Mouse (Mus musculus): ENCODE data around the gene Prkce.

Gene Prkce

GRCm38 (mm10) chr17:86183788-86184187, 16.2 kb downstream of the Prkce start:
- DNase-seq, result no peak

DNA sequence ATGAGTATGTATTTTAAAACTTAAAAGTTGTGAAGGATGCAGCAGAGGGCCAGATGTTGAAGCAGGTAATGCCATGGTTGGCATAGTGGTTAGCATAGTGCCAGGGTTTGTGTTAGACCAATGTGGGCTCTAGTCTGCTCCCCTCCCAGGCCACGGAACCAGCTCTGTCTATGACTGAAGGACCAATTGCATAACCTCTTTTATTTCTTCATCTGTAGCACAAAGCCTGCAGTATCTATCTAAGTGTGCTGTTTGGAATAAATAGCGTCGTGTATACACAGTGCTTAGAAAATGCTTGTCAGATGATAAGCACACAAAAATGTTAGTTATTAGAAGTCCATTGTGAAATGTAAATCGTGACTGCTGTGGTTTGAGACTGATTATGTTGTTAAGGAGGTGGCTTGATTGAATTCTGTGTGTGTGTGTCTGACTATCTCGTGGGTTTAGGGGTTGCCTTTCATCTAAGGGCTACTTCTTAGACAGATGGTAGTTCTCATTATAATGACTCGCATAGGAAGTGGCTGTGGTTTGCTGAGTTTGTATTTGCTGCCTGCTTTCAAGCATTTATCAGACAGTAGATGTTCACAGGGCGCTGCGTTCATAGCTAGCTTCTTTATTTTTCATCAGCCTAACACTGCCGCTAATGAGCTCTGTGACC, 17.1 kb downstream of the Prkce start:
- no peak for DNase-seq

DNA sequence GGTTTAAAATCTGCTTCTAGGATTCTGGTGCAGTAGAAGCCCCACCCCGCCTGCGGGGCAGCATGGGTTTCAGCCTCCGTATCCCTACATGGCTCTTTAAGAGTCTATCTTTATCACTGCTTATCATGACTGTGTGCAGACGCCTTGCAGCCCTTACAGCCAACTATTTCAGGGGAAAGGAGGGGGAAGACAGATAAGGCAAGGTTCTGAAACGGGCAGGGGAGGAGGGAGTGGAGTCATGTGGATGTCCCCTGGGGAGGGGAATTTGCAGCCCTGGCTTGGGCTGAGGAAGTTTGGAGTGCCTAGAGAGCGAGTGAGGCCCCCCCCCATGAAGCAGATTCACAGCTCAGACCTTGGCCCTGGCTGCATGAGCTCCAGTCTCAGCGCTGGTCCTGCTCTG, 18.0 kb downstream of the Prkce start:
- DNase-seq, result peak; percentile 98

GRCm38 (mm10) chr17:86187777-86188176, 20.2 kb downstream of the Prkce start:
- DNase-seq, result no peak

GRCm38 (mm10) chr17:86193979-86194378, 26.4 kb downstream of the Prkce start:
- DNase-seq, result no peak

DNA sequence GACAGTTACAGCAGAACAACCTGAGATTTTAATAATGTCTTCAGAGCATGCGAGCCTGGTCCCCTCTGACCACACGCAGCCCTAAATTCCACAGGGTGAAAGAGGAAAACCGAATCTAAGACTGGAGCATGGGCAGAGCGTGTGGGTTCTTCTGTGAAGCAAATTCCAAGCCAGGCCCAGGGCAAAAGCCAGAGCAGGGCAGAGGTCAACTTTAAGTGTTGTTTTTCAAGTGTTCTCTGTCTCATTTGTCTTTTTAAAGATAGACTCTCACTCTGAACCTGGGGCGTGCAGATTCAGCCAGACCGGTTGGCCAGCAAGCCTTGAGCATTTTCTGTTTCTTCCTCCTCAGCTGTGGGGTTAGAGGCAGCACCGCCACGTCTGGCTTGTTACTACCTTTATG, 27.3 kb downstream of the Prkce start:
- no peak for DNase-seq

- DNase-seq, result no peak
These were observed 31.2 kb downstream of the Prkce start for GRCm38 (mm10) chr17:86198496-86199465.

GRCm38 (mm10) chr17:86201981-86202380, 34.4 kb downstream of the Prkce start:
- DNase-seq, result peak; percentile 92

DNA sequence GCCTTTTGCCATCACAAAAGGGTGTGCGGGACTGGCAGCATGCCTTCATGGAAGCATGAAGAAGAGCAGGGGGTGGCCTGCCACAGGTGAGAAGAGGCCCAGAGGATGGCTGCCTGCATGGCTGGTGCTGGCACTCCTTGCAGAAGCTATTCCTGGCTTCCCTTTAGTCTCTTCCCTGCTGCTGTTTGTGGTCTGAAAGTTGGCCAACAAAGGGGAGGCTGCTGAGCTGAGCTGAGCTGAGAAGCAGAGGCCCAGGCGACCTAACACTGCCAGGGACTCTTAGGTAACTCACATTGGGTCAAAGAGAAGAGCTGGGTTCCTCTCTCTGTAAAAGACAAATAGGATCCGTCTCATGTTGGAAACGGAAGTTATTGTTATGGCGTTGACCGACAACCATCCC, 35.4 kb downstream of the Prkce start:
- DNase-seq, result peak; percentile 97

DNA sequence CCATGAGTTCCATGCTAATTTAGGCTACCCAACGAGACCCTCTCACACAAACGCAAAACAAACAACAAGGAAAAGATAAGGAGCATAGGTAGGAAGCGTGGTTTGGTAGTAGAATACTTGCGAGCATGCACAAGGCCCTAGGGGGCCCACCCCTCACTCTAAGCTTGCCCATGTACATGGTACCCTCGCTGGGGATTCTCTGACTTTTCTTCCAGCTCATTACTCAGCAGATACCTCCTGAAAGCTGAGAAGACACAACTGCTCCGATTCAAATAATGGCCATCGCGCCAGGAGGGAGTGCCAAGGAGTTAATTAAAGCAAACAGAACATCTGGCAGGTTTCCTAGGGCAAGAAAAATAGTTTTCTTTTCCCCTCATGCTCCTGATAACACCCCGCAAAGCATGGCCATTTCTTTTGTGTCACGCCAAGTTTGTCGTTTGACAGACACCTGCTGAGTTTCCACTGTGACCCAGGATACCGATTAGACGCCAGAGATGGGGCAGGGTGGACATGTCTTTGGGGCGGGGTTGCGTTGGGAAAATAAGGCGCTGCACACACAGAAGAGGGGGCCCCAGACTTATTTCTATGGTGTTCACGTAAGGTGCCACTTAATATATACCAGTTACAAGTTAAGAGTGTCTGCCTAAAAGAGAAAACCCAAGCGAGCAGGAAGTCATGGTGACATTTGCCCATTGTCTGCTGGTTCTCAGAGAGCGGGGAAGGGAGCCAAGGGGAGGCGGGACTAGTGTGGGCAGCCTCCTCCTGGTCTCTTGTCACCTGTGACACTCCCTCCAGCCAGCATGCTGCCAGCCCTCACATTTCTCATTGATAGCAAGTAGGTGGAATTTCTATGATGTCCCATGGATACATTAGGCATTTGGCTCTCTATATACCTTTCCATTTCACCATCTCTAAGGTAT, 36.2 kb downstream of the Prkce start:
- DNase-seq, result peak; percentile 95

- no peak for DNase-seq
These were observed 38.7 kb downstream of the Prkce start for GRCm38 (mm10) chr17:86206289-86206688.

DNA sequence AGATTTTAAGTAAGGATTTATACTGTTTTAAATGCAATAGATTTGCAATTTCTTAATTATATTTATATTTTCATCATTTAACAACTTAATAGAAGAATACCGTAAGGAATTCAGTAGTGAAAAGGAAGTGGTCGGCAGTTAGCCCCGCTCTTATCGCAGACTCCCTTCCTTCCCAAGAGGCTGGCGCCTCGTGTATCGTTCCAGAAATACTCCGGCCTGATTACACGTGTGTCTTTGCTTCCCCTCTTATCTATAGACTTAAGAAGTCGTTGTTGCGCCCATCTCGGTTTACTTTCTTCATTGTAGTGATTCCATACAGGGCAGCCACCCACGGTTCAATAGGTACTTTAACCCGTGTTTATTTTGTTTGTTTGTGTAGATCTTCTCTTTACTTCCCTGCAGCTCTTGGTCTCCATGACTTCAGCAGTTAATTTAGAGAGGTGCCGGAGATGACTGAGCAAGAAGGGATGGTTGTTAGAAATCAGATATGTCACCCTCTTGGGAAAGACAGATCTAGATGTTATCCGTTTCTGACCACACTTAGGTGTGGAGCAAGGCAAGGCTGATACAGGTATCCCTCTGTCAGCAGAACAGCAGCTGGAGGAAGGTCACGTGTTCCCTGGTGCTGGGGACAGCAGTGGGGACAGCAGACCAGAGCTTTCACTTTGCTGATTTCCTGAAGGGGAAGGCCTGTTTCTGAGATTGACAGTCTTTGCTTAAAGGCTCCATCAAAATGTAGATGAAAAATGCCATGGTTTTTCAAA, 40.7 kb downstream of the Prkce start:
- DNase-seq, result peak; percentile 88

- no peak for DNase-seq
These were observed 41.2 kb downstream of the Prkce start for GRCm38 (mm10) chr17:86208821-86209186.

- DNase-seq, result no peak
These were observed 42.2 kb downstream of the Prkce start for GRCm38 (mm10) chr17:86209680-86210251.

- DNase-seq, result no peak
These were observed 44.6 kb downstream of the Prkce start for GRCm38 (mm10) chr17:86212204-86212603.

GRCm38 (mm10) chr17:86214285-86214684, 46.7 kb downstream of the Prkce start:
- DNase-seq, result no peak

DNA sequence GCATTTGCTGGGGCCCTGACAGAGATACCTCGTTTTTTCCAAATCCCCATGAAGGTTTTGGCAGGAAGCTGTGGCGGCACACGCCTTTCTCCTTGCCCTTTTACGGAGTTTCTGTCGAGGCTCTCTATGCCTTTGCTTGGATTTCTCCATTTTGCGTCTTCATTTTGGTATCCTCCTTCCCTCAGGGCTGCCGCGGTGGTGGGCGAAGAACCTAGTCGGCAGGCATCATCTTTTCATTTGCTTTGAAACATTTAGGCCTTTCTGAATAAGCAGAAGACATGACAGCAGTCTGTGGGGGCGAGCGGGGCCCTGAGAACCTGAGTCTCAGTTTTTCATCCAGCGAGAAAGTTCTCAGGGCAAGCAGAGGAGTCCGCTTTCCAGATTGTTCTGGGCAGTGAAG, 47.2 kb downstream of the Prkce start:
- DNase-seq, result no peak

GRCm38 (mm10) chr17:86215771-86216170, 48.2 kb downstream of the Prkce start:
- DNase-seq, result no peak

DNA sequence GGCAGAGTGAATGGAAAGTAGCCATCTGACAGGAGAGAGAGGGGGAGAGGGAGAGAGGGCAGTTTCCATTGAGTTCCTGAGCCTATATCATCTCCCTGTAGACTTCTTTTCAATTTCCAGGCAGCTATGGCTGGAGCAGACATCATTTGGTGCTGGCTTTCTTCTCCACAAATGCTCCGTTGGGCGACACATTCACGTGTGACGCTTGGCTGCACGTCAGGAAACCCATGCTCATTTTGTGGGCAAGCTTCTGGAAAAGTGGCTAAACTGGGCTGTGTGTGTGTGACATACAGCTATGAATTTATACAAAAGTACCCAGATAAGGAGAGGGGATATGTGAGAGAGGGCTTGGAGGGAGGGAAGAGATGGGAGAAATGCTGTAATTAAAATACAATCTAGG, 49.9 kb downstream of the Prkce start:
- no peak for DNase-seq

DNA sequence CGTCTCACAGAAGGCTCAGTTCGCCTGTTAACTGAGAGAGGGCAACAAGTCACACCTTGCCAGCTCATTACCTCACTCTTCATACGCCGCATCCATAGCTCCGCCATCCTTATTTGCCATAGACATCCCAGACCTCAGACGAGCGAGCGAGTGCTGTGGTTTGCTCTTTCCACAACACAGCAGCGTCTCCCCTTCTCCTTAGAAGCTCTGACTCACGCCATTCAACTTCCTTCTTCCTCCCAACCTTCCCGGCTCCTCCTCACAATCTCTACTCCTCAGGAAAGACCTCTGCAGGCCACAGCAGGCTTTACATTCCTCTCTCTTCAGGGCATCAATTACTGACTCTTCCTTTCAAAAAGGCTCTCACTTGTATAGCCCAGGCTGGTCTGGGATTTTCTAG, 51.0 kb downstream of the Prkce start:
- no peak for DNase-seq

- no peak for DNase-seq
These were observed 58.1 kb downstream of the Prkce start for GRCm38 (mm10) chr17:86225488-86226186.

Measured in heart, adult 11 months (tissue).